Mouse (Mus musculus) cerebellum, postnatal 25 days (tissue): Measurements from ENCODE around the gene Med31.
"Not testable (repeated sequence)": the region's sequence is repeated elsewhere in the genome, so short reads cannot be mapped to it uniquely, and the experiment has no call there.

Source experiments
- DNase-seq, 2 experiments: peaks; one replicate each; pipeline ENCODE4 v3.0.0; 2021; ENCODE audit warnings: mixed read lengths in 2 of 2

The Med31 gene

GRCm38 (mm10) chr11:72196506-72196905, 18.9 kb downstream of the Med31 start:
- DNase-seq, result no peak

GRCm38 (mm10) chr11:72194259-72194658, 21.1 kb downstream of the Med31 start:
- no peak for DNase-seq

GRCm38 (mm10) chr11:72190857-72191256, 24.5 kb downstream of the Med31 start:
- DNase-seq, result no peak

GRCm38 (mm10) chr11:72184252-72184651, 31.1 kb downstream of the Med31 start:
- no peak for DNase-seq

- DNase-seq, result no peak
Measured at GRCm38 (mm10) chr11:72181136-72181535, 34.3 kb downstream of the Med31 start.

GRCm38 (mm10) chr11:72180556-72180955, 34.8 kb downstream of the Med31 start:
- DNase-seq, result no peak

- DNase-seq, result no peak
Measured at GRCm38 (mm10) chr11:72176553-72176952, 38.8 kb downstream of the Med31 start.

GRCm38 (mm10) chr11:72175966-72176365, 39.4 kb downstream of the Med31 start:
- DNase-seq, result no peak

- DNase-seq, result no peak
Measured at GRCm38 (mm10) chr11:72174721-72175120, 40.7 kb downstream of the Med31 start.

GRCm38 (mm10) chr11:72173506-72173905, 41.9 kb downstream of the Med31 start:
- DNase-seq, result no peak

- DNase-seq, result not testable (repeated sequence)
Measured at GRCm38 (mm10) chr11:72171906-72172305, 43.5 kb downstream of the Med31 start.

GRCm38 (mm10) chr11:72169871-72170270, 45.5 kb downstream of the Med31 start:
- DNase-seq, result no peak

GRCm38 (mm10) chr11:72163198-72163597, 52.2 kb downstream of the Med31 start:
- no peak for DNase-seq
